Mouse (Mus musculus) cerebral cortex, adult 2 months (tissue): ENCODE results near the gene Klhl21.

ENCODE experiments used
- WGBS: fragments of 180-500 bp; shearing (Covaris S2); methylation state at CpG from one replicate; pipeline ENCODE4 v1.1.7; 2018; 5-methylcytosine and 5-hydroxymethylcytosine counted together

The Klhl21 gene

DNA sequence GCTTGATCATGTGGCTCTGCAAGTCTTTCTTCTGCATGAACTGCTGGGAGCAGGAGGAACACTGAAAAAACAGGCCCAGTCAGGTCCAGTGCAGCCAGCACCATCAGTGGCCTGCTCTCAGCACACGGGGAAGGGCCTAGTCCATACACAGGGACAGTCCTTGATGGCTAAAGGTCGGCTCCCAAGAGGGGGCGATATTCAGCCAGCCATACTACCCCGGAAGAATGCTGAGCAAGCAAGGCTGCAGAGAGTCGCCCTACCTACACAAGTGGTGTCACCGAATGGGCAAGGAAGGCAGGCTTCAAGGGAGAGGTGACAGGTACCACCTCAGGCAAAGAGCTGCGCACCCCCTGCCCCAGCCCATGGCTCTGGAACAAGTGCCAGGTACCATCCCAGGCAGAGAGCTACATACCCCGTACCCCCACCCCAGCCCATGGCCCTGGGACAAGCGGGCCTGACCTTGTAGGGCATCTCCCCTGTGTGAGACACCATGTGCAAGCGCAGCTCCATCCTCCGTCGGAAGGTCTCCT, 13.0 kb downstream of the Klhl21 start:
- WGBS: 76% methylated on average over 12 of the region's 12 CpGs

DNA sequence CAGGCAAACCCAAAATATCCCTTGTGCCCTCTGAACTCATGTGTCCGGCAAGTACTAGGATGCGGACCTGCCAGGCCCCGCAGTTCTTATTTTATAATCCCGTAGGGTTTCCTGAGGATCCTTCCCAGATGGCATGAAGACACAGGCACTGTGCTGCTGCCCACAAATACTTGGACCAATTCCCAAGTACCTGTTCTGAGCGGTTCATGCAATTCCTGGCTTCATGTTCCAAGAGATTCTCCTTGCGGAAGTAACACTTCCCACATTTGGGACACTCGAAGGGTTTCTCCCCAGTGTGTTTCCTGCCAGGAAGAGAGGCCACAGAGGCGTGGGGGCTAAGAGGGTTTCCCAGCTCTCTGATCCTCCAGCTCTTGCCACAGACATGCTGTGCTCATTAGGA, 13.9 kb downstream of the Klhl21 start:
- 40% methylated on average over 8 of the region's 8 CpGs for WGBS

DNA sequence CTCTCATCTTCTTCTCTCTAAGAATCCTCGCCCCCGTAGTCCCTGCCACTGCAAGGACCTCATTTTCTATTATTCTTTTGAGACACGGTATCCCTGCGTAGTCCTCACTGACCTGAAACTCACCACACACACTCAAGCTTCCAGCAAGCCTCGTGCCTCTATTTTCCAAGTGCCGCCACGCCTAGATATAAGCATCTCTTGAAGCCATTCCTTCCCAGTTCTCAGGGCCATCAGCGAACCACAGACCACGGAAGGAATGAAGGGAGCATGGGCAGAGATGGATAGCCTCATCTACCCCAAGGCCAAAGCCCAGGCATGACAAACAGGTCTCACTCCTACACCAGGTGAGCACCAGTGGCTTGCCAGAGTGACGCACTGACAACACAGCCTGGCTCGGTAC, 15.9 kb downstream of the Klhl21 start:
- WGBS: 93% methylated on average over 11 of the region's 11 CpGs

DNA sequence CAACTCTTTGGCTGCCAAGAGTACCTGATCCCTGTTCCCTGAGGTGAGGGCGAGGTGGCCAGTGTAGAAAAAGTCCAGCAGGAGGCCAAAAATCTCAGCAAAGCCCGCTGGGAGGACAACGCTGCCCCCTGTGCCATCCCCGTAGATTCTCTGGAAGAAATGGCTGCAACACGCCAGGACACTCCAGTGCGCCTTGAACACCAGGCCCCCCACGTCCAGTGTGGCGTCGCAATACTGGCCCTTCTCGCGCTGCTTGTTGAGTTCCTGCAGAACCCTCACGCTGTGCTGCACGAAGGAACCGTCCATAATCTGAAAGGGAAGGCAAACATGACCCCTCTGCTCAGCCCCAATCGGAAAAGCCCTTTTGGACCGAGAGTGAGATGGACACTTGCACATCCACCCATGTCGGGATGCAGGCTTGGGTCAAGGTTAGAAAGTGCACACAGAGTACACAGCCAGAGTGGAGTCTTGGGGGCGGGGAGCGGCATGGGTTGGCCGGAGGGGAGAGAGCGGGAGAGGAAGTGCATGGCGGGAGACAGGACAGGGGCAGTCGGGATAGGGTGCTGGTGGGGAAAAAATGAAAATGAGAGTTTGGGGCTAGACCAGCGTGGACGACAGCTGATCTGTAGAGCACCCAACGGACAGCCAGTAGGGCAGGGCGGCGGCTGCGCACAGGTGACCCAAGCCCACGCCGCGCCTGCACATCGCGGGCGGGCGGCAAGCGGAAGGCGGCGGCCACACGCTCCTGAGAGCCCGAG, 18.3 kb downstream of the Klhl21 start:
- 1% methylated on average over 41 of the region's 41 CpGs for WGBS

DNA sequence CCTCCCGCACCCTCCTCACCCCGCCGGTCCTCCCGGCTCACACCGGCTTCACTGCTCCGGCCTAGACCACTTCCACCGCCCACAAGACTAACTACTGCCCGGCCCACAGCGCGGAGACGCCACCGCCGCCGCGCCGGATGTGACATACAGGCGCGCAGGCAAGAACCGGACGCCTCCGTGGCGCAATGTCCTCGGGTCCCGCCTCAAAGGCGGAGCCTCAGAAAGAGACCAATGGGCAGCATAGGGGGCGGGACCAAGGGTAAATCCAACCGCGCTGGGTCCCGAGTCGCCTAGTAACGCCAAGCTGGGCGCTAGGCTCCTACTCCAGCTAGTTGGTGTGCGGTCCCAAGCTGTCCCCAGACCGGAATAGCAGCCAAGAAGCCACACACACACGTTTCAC, 18.9 kb downstream of the Klhl21 start, which contains the start of gene Zbtb48:
TSS of gene Zbtb48 (minus strand) at position 148 of the 400 bp plus-strand sequence.
- 0% methylated on average over 35 of the region's 35 CpGs for WGBS

DNA sequence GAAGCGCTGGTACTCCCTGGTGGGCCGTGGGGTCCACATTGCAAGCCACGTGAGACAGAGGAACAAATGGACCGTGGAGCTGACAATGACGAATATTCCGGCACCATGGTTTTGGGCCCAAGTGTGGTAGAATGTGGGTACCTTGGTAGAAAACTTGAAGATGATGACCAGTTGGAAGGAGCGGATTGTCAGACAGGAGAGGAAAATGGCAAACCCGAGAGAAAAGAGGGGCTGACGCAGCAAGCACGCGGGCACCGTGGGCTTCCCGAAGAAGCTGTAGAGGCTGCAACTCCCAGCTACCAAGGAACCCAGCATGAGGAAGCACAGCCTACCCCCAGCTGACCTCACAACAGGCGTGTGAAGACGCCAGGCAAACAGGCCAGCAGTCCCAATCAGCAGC, 19.9 kb downstream of the Klhl21 start:
- WGBS: 50% methylated on average over 15 of the region's 15 CpGs

DNA sequence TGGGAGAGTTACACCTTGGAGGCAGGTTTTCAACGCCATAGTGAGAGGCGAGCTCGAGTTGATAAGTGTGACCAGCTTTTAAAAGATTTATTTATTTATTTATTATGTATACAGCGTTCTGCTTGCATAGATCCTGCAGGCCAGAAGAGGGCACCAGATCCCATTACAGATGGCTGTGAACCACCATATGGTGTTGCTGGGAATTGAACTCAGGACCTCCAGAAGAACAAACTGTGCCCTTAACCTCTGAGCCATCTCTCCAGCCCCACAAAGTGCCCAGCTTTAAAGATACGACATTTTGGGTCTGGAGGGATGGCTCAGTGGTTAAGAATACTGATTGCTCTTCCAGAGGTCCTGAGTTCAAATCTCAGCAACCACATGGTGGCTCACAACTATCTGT, 20.5 kb downstream of the Klhl21 start:
- 41% methylated on average over 5 of the region's 5 CpGs for WGBS

DNA sequence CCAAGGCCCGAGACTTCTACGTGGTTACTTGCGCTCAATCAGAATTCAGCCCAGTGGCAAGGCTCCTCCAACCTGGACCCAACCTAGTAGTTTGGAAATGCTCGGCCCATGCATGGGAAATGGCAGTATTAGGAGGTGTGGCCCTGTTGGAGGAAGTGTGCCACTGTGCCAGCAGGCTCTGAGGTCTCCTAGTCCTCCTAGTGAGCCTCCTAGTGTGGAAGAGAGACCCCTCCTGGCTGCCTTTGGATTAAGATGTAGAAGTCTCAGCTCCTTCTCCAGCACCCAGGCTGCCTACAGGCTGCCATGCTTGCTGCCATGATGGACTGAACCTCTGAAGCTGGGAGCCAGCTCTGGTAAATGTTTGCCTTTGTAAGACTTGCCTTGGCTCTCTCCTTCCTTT, 21.4 kb downstream of the Klhl21 start:
- WGBS: 46% methylated on average over 4 of the region's 4 CpGs

DNA sequence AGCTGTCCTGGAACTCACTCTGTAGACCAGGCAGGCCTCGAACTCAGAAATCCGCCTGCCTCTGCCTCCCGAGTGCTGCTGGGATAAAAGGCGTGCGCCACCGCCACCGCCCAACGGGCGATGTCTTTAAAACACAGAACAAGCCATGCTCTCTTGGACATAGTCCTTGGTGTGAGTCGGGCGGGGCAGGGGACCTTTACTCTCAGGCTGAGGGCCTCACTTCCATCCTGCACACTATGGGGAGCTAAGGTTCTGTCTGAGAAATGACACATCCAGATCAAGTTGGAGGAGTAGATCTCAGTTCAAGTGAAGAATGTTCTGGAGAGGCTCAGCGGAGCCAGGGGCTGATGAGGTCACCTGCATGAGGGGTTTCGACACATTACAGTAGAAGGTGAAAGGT, 24.3 kb downstream of the Klhl21 start:
- 95% methylated on average over 13 of the region's 13 CpGs for WGBS

DNA sequence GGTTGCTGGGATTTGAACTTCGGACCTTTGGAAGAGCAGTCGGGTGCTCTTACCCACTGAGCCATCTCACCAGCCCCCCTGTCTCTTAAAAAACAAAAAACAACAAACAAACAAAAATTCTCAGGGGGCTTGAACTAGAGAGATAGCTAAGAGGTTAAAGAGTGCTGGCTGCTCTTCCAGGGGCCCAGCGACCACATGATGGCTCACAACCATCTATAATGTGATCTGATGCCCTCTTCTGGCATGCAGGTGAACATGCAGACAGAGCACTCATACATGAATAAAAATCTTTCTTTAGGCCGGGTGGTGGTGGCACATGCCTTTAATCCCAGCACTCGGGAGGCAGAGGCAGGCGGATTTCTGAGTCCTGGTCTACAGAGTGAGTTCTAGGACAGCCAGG, 27.9 kb downstream of the Klhl21 start:
- WGBS: 88% methylated on average over 6 of the region's 6 CpGs

DNA sequence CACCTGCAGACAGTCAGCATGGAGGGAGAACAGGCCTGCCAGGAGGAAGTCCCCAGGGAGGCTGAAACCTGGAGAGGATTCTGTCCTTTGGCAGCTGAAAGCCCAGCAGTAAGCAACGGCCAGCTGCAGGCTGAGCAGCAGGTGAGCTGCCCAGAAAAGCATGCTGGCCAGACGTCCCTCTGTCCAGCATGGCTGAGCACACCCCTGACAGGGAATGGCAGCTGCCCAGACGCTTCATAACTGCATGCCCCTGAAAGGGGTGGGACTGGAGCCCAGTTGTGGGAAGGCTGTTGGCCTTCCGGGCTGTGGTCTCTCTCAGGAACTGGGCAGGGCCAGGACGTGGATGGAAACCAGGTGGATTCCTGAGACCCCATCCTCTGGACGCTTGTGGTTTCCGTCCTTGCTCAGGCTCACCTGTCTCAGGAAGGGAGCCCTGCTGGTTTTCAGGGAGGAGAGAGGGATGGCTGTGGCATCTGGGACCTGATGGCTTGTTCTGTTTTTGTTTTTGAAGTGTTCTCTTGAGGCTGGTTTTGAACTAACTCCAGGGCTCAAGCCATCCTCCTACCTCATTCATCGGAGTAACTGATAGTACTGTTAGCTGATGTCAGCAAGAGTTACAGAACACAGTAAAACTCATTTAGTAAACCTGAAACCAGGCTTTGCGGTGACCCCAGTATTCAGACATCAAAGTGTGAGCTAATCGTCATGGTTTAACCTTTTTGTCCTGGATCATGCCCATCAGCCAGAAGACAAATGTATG, 29.8 kb downstream of the Klhl21 start, which contains the start of gene Tas1r1:
TSS of gene Tas1r1 (minus strand) at position 344 of the 760 bp plus-strand sequence.
- WGBS: 45% methylated on average over 10 of the region's 10 CpGs

DNA sequence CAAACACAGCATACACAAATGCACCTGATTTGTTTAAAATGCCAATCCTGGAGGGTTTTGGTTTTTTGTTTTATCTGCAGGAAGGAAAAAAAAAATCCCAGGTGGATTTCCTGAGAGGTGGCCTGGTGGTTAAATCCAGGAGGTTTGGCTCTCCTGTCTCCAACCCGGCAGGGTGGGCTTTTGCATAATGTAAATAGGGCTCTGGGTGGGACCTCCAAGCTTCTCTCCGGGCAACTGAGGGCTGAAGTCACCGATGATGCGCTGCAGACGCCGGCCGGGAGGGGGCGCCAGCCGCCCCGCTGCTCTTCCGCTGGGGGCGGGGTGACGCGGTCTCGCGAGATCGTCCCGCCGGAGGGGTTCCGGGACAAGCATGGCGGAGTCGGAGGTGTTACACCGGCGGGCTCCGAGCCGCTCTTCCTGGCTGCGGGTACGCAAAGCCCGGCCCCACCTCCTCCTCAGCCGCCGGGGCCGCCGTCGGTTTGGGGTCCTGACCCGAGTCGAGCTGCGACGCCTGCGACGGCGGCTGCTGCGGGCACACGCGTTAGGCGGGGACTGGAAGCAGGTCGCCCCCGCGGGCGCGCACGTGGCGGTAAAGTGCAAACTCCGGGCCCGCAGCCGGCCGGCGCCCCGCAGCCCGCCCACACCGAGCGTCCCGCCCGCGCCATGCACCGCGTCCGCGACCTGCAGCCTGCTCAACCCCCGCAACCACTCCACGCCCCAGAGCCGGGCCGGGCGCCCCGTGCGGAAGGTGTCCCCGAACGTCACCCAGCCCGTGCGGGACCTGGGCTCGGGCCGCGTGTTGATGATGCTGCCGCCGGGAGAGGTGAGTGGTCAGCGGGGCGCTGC, 30.6 kb downstream of the Klhl21 start, which contains the start of gene Nol9:
TSS of gene Nol9 (plus strand) at position 337 of the 846 bp plus-strand sequence.
- WGBS: under 1% methylated on average over 86 of the region's 86 CpGs

DNA sequence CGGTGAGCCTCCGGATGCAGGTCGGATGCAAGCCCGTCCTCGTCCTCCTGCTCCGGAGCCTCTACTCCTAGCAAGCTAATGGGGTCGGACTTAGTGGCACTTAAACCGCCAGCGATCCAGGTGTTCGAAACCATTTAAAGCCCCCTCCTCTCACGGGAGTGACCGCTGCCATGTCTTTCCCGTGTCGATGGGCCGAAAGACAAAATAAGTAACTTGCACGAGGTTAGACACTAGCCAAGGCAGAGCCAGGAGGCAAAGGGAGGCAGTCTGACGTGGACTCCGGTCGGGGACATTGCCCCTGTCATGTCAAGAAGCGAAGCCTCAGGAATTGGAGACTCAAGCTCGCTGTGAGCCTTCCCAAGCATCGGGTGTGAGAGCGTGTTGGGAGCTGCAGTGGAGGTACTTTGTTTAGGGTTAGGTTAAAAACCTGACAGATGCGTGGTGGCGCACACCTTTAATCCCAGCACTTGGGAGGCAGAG, 31.3 kb downstream of the Klhl21 start:
- WGBS: 4% methylated on average over 25 of the region's 25 CpGs

DNA sequence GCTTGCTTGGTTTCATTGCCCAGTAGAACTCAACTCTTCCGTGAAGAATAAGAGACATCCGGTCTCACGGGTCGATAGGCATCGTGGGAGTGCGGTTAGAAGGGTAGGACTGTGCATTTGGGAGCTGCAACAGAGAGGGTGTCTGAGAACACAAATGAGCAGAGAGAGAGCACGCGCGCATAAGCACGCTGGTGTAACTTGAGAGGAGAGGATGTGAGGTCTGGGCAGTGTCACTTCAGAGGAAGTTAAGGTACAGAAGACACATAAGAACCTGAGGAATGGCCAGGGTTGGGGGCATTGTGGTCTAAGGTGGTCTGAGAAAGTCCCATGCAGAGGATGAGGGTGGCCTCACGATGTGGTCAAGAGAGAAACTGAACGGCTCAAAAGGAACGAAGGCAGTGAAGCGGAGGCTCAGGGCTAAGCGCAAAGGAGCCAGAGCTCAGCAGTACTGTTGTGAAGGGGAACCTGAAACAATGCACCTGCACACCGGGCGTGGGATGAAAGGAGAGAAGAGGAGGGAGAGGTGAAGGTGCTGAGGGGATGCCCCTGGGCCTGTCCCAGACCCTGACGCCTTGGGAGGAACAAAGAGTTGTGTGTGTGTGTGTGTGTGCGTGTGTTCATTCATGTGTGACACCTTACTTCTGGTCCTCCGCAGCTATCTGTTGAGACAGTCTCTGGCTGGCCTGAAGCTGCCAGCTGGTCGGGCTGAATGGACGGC, 33.5 kb downstream of the Klhl21 start:
- WGBS: 95% methylated on average over 22 of the region's 22 CpGs

DNA sequence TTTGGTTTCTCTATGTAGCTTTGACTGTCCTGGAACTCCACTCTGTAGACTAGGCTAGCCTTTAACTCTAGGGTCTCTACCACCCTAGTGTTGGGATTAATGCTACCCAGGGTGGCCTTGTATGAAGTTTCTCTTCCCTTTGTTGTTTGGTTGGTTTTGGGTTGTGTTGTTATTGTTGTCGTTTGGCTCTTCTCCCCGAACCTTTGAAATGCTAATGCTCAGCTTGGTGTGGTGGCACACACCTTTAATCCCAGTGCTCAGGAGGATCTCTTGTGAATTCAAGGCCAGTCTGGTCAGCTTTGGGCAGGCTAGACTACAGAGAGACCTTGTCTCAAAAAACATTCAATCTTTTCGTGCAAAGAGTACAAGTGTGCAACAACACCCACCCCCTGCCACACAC, 34.6 kb downstream of the Klhl21 start:
- 79% methylated on average over 3 of the region's 3 CpGs for WGBS

DNA sequence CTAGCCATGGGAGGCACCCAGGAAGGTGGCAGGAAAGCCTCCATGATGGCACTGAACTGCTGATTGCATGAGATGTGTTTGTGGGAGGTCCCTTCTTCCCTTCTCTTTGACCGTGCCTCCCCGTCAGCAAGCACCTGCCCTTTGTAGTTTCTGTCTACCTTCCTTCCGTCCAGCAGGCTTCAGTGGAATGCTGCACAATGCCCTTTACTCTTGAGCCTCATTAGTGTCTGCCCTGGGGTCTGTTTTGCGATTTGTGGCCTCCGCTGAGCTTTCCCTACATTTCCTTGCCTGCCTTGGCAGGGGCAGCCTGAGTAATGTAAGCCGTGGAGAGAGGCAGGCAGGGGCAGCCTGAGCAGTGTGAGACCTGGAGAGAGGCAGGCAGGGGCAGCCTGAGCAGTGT, 36.0 kb downstream of the Klhl21 start:
- WGBS: 67% methylated on average over 6 of the region's 6 CpGs

DNA sequence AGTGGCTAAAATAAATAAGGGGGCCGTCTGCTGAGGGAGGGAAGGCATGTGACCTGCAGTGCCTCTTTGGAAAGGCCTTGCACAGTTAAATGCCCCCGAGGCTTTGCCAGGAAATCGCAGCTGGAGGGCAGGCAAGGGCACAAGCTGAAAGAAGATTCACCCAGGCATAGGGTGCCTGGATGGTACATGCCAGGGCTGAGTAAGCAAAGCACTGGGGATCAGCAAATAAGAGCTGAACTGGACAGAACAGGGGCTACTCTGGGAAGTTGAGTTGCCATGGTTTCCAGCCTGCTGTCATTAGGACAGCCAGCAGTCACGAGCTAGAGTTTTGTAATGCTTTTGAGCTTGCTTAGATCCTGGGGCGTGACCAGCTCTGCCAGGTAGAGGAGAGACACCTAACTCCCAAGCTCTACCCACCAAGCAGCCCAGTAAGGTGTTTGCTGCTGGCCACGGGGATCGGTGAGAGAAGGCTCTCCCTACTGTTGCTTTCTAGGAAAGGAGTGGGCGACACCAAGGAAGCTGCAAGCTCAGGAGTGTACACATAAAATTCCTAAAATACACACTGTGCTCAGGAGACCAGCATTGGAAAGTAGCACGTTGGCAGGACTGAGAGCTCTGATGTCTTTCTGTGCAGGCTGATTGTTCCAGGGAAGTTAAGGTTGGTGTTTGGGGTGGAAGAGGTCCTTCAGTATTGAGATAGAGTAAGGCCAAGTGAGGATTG, 53.9 kb downstream of the Klhl21 start:
- WGBS: 44% methylated on average over 9 of the region's 9 CpGs
